Mouse (Mus musculus) stomach, embryonic 16.5 days (tissue): ENCODE results near the gene Ing5. TPM values are rescaled to one million over a fixed set of nuclear protein-coding genes. Genes with fewer than 3 reads are reported as not detected.

Experiments used
- polyA plus RNA-seq: library from polyadenylated mRNA; unstranded; fragments of >200 nt; fragmentation: Nextera tagmentation; extraction: Ambion mirVana; gene quantifications from 2 replicates; pipeline ENCODE4 v1.2.1, GENCODE M21; 2015

The Ing5 gene
- polyA plus RNA-seq, 1 experiment from 2014 or later = 19.1 TPM

Other genes with a start within 250 kb of the Ing5 start
- gene Stk25, start 145.3 kb upstream of the Ing5 start, polyA plus RNA-seq = 135 and 142 TPM in 2 replicates
- 64.5 and 66.8 TPM in 2 replicates for gene Bok, start 118.3 kb upstream of the Ing5 start, polyA plus RNA-seq
- 68.8 and 71.5 TPM in 2 replicates for gene Atg4b, start 52.5 kb upstream of the Ing5 start, polyA plus RNA-seq
- 42.7 and 51.6 TPM in 2 replicates for gene Thap4, start 49.1 kb upstream of the Ing5 start, polyA plus RNA-seq
- gene Dtymk, start 2.0 kb upstream of the Ing5 start, polyA plus RNA-seq = 196 and 210 TPM in 2 replicates
- 14.3 and 17.6 TPM in 2 replicates for gene D2hgdh, start 20.9 kb downstream of the Ing5 start, polyA plus RNA-seq
- gene Gal3st2, start 57.3 kb downstream of the Ing5 start, polyA plus RNA-seq = 0.10 TPM in 1 of 2 replicates, not detected in the other
- gene Gal3st2b, start 114.3 kb downstream of the Ing5 start, polyA plus RNA-seq = 0.10 TPM in 1 of 2 replicates, not detected in the other
- gene Gal3st2c, start 186.5 kb downstream of the Ing5 start, polyA plus RNA-seq = not detected in 2 replicates
- gene Neu4, start 216.5 kb downstream of the Ing5 start, polyA plus RNA-seq = not detected in 2 replicates
- gene Pdcd1, start 248.6 kb downstream of the Ing5 start, polyA plus RNA-seq = 0.26 and 0.48 TPM in 2 replicates